Mouse (Mus musculus) neural tube, embryonic 12.5 days (tissue): ENCODE results near the gene 1700015F17Rik. TPM values are rescaled to one million over a fixed set of nuclear protein-coding genes. Genes with fewer than 3 reads are reported as not detected.

ENCODE experiments used
- ATAC-seq: fragments of 200-750 bp; cut with Nextera tagmentation; 2 replicates; pipeline ENCODE4 v1.8.0; 2017; ENCODE audit warnings: low read depth, mild to moderate bottlenecking, moderate TSS enrichment, moderate library complexity; ENCODE audit not compliant: low FRiP score
- H3K27ac ChIP-seq: fragments of 300-500 bp; sonication (generic); 2 replicates; pipeline ENCODE4 v1.5.1; 2016
- H3K27me3 ChIP-seq: fragments of 300-500 bp; sonication (generic); replicated peaks from 2 replicates; pipeline ENCODE4 v1.6.1; 2016; ENCODE audit warnings: mild to moderate bottlenecking
- H3K36me3 ChIP-seq: fragments of 300-500 bp; sonication (generic); 2 replicates; pipeline ENCODE4 v1.6.1; 2016; ENCODE audit warnings: mild to moderate bottlenecking
- H3K4me1 ChIP-seq: fragments of 300-500 bp; sonication (generic); 2 replicates; pipeline ENCODE4 v1.6.1; 2016
- H3K4me2 ChIP-seq: fragments of 300-500 bp; sonication (generic); replicated peaks from 2 replicates; pipeline ENCODE4 v1.6.1; 2016; ENCODE audit warnings: mild to moderate bottlenecking
- H3K4me3 ChIP-seq: fragments of 300-500 bp; sonication (generic); 2 replicates; pipeline ENCODE4 v1.5.1; 2016
- H3K9ac ChIP-seq: fragments of 300-500 bp; sonication (generic); 2 replicates; pipeline ENCODE4 v1.6.1; 2016; ENCODE audit warnings: mild to moderate bottlenecking
- H3K9me3 ChIP-seq: fragments of 300-500 bp; sonication (generic); 2 replicates; pipeline ENCODE4 v1.6.1; 2016; ENCODE audit warnings: mild to moderate bottlenecking
- WGBS: fragments of 180-500 bp; shearing (Covaris S2); methylation state at CpG from one replicate; pipeline ENCODE4 v1.1.7; 2016; 5-methylcytosine and 5-hydroxymethylcytosine counted together
- polyA plus RNA-seq: library from polyadenylated mRNA; unstranded; fragments of >200 nt; fragmentation: Nextera tagmentation; extraction: Ambion mirVana; gene quantifications from 2 replicates; pipeline ENCODE4 v1.2.1, GENCODE M21; 2016

1700015F17Rik gene
- polyA plus RNA-seq, 1 experiment from 2014 or later = not detected

- Histone ChIP-seq H3K27ac (no peak overlapping the region), H3K4me3 (no peak overlapping the region), H3K4me1 (no peaks in the 10 kb centered on the region), H3K9me3 (no peaks in the 10 kb centered on the region), H3K27me3 (no peaks in the 10 kb centered on the region), H3K4me2 (no peak overlapping the region), H3K36me3 (no peaks in the 10 kb centered on the region), H3K9ac (no peak overlapping the region)
- 86% methylated on average over 4 of the region's 4 CpGs for WGBS
- ATAC-seq = 0 out of 2 replicates have a peak, but pooled peaks have one; percentile 48
Measured at GRCm38 (mm10) chr5:5495042-5495441, 16.1 kb upstream of the 1700015F17Rik start.

- Histone ChIP-seq H3K9me3 (no peaks in the 10 kb centered on the region), H3K36me3 (no peaks in the 10 kb centered on the region), H3K4me2 (no peak overlapping the region), H3K9ac (no peak overlapping the region), H3K4me3 (no peak overlapping the region), H3K27me3 (no peaks in the 10 kb centered on the region), H3K27ac (no peak overlapping the region), H3K4me1 (no peaks in the 10 kb centered on the region)
- ATAC-seq = peak; percentile 72
- 45% methylated on average over 16 of the region's 16 CpGs for WGBS
Measured at GRCm38 (mm10) chr5:5494269-5495005, 15.5 kb upstream of the 1700015F17Rik start.

GRCm38 (mm10) chr5:5492163-5492562 lies 13.2 kb upstream of the 1700015F17Rik start:
- no peak for ATAC-seq
- Histone ChIP-seq H3K36me3 (no peaks in the 10 kb centered on the region), H3K9me3 (no peaks in the 10 kb centered on the region), H3K4me2 (no peak overlapping the region), H3K9ac (no peak overlapping the region), H3K4me1 (no peaks in the 10 kb centered on the region), H3K27me3 (no peaks in the 10 kb centered on the region), H3K27ac (no peak overlapping the region), H3K4me3 (no peak overlapping the region)
- 92% methylated on average over 4 of the region's 4 CpGs for WGBS

DNA sequence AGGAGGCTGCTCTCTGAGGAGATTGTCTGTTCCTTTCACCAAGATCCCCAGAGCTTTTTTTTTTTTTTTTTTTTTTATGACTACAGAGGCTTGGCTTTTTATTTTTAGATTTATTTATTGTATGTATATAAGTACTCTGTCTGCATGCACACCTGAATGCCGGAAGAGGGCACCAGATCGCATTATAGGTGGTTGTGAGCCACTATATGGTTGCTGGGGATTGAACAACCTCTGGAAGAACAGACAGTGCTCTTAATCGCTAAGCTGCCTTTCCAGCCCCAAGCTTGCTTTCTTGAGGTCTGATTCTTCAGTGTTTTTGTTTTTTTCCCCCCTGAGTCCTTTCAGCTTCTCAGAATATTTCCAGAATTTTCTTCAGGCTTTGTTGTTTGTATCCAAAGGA lies 7.1 kb upstream of the 1700015F17Rik start:
- Histone ChIP-seq H3K9me3 (no peaks in the 10 kb centered on the region), H3K4me2 (no peak overlapping the region), H3K4me3 (no peak overlapping the region), H3K27ac (no peak overlapping the region), H3K4me1 (no peaks in the 10 kb centered on the region), H3K27me3 (no peaks in the 10 kb centered on the region), H3K36me3 (no peaks in the 10 kb centered on the region), H3K9ac (no peak overlapping the region)
- no peak for ATAC-seq
- WGBS = 14% methylated on average over 3 of the region's 3 CpGs

DNA sequence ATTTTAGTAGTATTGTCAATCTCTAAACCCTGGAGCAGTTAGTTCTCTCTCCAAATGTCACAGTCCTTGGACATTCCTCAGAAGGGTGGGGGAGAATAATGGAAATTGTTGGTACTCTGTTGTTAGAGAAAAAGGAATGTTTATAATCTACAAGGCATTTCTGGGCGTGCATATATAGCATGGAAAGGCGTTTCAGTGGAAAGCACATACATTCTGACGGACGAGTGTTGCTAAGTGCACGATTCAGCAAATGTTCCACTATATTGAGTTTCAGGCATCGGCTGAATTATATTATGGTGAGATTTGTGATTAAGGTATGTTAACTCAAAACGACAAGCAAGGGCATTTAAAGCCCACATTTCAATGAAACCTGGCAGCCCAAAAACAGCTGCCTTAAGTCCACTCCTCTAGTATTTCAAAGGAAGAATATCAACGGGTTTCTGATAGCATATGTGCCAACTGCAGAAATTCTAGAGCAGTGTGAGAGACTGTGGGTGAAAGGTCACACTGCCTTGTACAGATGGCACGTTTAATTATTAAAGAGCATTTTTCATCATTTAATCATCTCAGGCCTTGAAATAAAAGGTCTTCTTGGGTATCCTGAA lies 4.4 kb upstream of the 1700015F17Rik start:
- Histone ChIP-seq H3K4me3 (no peak overlapping the region), H3K9ac (no peak overlapping the region), H3K36me3 (no peaks in the 10 kb centered on the region), H3K27me3 (no peaks in the 10 kb centered on the region), H3K4me2 (no peak overlapping the region), H3K27ac (no peak overlapping the region), H3K9me3 (no peaks in the 10 kb centered on the region), H3K4me1 (no peaks in the 10 kb centered on the region)
- ATAC-seq = 0 out of 2 replicates have a peak, but pooled peaks have one; percentile 26
- 74% methylated on average over 9 of the region's 9 CpGs for WGBS

- no peaks in the 10 kb centered on the region for H3K27me3 ChIP-seq
- ATAC-seq = no peak
- H3K4me3 ChIP-seq = no peak overlapping the region
- no peak overlapping the region for H3K9ac ChIP-seq
- H3K36me3 ChIP-seq = no peaks in the 10 kb centered on the region
- H3K4me1 ChIP-seq = no peaks in the 10 kb centered on the region
- 10% methylated on average over 1 of the region's 1 CpGs for WGBS
- no peak overlapping the region for H3K27ac ChIP-seq
- H3K4me2 ChIP-seq = no peak overlapping the region
- H3K9me3 ChIP-seq = no peaks in the 10 kb centered on the region
Measured at GRCm38 (mm10) chr5:5481662-5482061, 2.7 kb upstream of the 1700015F17Rik start.

GRCm38 (mm10) chr5:5476133-5476532 lies 2.8 kb downstream of the 1700015F17Rik start:
- H3K27ac ChIP-seq = no peak overlapping the region
- no peaks in the 10 kb centered on the region for H3K4me1 ChIP-seq
- H3K27me3 ChIP-seq = no peaks in the 10 kb centered on the region
- H3K9ac ChIP-seq = no peak overlapping the region
- H3K36me3 ChIP-seq = no peaks in the 10 kb centered on the region
- no peak overlapping the region for H3K4me3 ChIP-seq
- 92% methylated on average over 4 of the region's 4 CpGs for WGBS
- H3K4me2 ChIP-seq = no peak overlapping the region
- no peak for ATAC-seq
- no peaks in the 10 kb centered on the region for H3K9me3 ChIP-seq

GRCm38 (mm10) chr5:5465256-5465655 lies 13.7 kb downstream of the 1700015F17Rik start:
- Histone ChIP-seq H3K9ac (no peak overlapping the region), H3K27me3 (no peaks in the 10 kb centered on the region), H3K4me3 (no peak overlapping the region), H3K9me3 (no peaks in the 10 kb centered on the region), H3K4me1 (no peaks in the 10 kb centered on the region), H3K4me2 (no peak overlapping the region), H3K36me3 (no peaks in the 10 kb centered on the region), H3K27ac (no peak overlapping the region)
- no peak for ATAC-seq
- 74% methylated on average over 1 of the region's 1 CpGs for WGBS

GRCm38 (mm10) chr5:5431746-5432438 lies 47.1 kb downstream of the 1700015F17Rik start:
- Histone ChIP-seq H3K27ac (no peak overlapping the region), H3K9ac (no peak overlapping the region), H3K4me2 (no peak overlapping the region), H3K4me1 (no peaks in the 10 kb centered on the region), H3K27me3 (no peaks in the 10 kb centered on the region), H3K9me3 (no peaks in the 10 kb centered on the region), H3K36me3 (no peaks in the 10 kb centered on the region), H3K4me3 (no peak overlapping the region)
- ATAC-seq = peak; percentile 68
- 68% methylated on average over 5 of the region's 5 CpGs for WGBS

DNA sequence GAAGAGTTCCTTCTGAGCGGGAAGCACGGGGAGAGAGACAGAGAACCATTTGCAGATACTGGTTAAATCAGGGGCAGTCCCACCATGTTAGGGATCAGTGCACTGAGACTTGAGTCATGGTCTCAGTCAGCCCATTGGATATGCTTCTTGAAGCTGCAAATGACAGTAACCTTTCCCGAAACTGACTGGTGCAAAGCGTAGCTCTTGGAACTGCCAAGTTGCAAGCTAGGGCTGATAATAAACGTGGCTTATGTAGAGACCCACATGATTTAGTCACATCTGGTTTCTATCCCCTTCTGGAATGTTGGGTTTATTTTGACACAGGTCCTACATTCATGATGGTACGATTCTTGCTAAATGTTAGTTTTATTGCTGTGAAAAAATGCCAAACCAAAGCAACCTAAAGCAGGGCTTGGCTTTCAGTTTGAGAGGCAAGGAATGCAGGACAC lies 55.2 kb downstream of the 1700015F17Rik start:
- no peak overlapping the region for H3K4me3 ChIP-seq
- 79% methylated on average over 6 of the region's 6 CpGs for WGBS
- no peak overlapping the region for H3K4me2 ChIP-seq
- H3K27me3 ChIP-seq = no peaks in the 10 kb centered on the region
- no peaks in the 10 kb centered on the region for H3K9me3 ChIP-seq
- no peak for ATAC-seq
- H3K4me1 ChIP-seq = no peaks in the 10 kb centered on the region
- H3K9ac ChIP-seq = no peak overlapping the region
- no peaks in the 10 kb centered on the region for H3K36me3 ChIP-seq
- H3K27ac ChIP-seq = no peak overlapping the region

GRCm38 (mm10) chr5:5423081-5423480 lies 55.9 kb downstream of the 1700015F17Rik start:
- ATAC-seq = no peak
- Histone ChIP-seq H3K4me3 (no peak overlapping the region), H3K27ac (no peak overlapping the region), H3K9ac (no peak overlapping the region), H3K4me2 (no peak overlapping the region), H3K27me3 (no peaks in the 10 kb centered on the region), H3K36me3 (no peaks in the 10 kb centered on the region), H3K9me3 (no peaks in the 10 kb centered on the region), H3K4me1 (no peaks in the 10 kb centered on the region)
- 94% methylated on average over 4 of the region's 4 CpGs for WGBS

DNA sequence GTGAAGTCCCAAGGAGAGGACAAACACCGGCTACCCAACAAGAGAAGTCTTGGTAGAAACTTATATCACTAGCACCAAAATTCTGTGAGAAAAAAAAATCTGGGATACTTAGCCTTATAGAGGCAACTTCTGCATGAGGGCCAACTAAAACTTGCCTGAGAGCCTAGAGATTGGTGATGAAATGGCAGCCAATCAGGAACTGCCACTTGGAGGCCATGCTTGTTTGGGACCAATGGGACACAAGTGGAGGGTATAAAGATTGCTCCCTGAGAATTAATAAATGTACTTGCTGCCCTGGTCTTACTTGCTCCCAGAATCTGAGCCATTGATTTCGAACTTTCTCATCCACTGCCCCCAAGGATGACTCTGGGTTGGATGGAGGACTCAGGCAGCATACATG lies 57.5 kb downstream of the 1700015F17Rik start:
- no peaks in the 10 kb centered on the region for H3K4me1 ChIP-seq
- no peak overlapping the region for H3K27ac ChIP-seq
- no peak overlapping the region for H3K9ac ChIP-seq
- no peak for ATAC-seq
- no peaks in the 10 kb centered on the region for H3K27me3 ChIP-seq
- WGBS = 90% methylated on average over 2 of the region's 2 CpGs
- H3K9me3 ChIP-seq = no peaks in the 10 kb centered on the region
- H3K4me2 ChIP-seq = no peak overlapping the region
- H3K36me3 ChIP-seq = no peaks in the 10 kb centered on the region
- no peak overlapping the region for H3K4me3 ChIP-seq
